Mouse (Mus musculus) mesoderm, embryonic 11.5 days (tissue): Measurements from ENCODE around the gene Ets2.
"Not testable (repeated sequence)": the region's sequence is repeated elsewhere in the genome, so short reads cannot be mapped to it uniquely, and the experiment has no call there.

Experiments
- DNase-seq: peaks from one replicate; pipeline ENCODE4 v3.0.0-alpha.2; 2012; ENCODE audit warnings: low read depth, low spot score

Gene Ets2

GRCm38 (mm10) chr16:95729775-95730174 is 27.9 kb downstream of the Ets2 start:
- DNase-seq = no peak

- no peak for DNase-seq
These were observed 32.9 kb downstream of the Ets2 start for GRCm38 (mm10) chr16:95734785-95735184.

GRCm38 (mm10) chr16:95736059-95736458 is 34.2 kb downstream of the Ets2 start:
- no peak for DNase-seq

- DNase-seq = no peak
These were observed 34.6 kb downstream of the Ets2 start for GRCm38 (mm10) chr16:95736470-95736869.

GRCm38 (mm10) chr16:95739522-95739921 is 37.6 kb downstream of the Ets2 start:
- DNase-seq = peak; percentile 22

- no peak for DNase-seq
These were observed 39.5 kb downstream of the Ets2 start for GRCm38 (mm10) chr16:95741358-95741757.

GRCm38 (mm10) chr16:95741915-95742739 is 40.3 kb downstream of the Ets2 start:
- peak; percentile 22 for DNase-seq

- no peak for DNase-seq
These were observed 40.8 kb downstream of the Ets2 start for GRCm38 (mm10) chr16:95742740-95743030.

- no peak for DNase-seq
These were observed 41.2 kb downstream of the Ets2 start for GRCm38 (mm10) chr16:95743104-95743503.

- no peak for DNase-seq
These were observed 42.9 kb downstream of the Ets2 start for GRCm38 (mm10) chr16:95744771-95745170.

- DNase-seq = no peak
These were observed 43.8 kb downstream of the Ets2 start for GRCm38 (mm10) chr16:95745685-95746084.

- DNase-seq = no peak
These were observed 44.7 kb downstream of the Ets2 start for GRCm38 (mm10) chr16:95746565-95746964.

GRCm38 (mm10) chr16:95749291-95750103 is 47.6 kb downstream of the Ets2 start:
- no peak for DNase-seq

GRCm38 (mm10) chr16:95750211-95750629 is 48.3 kb downstream of the Ets2 start:
- DNase-seq = no peak

- DNase-seq = no peak
These were observed 50.6 kb downstream of the Ets2 start for GRCm38 (mm10) chr16:95752502-95752901.

GRCm38 (mm10) chr16:95753295-95753694 is 51.4 kb downstream of the Ets2 start:
- no peak for DNase-seq

GRCm38 (mm10) chr16:95759151-95759987 is 57.5 kb downstream of the Ets2 start:
- DNase-seq = no peak

GRCm38 (mm10) chr16:95759988-95760391 is 58.1 kb downstream of the Ets2 start:
- DNase-seq = no peak

- no peak for DNase-seq
These were observed 59.9 kb downstream of the Ets2 start for GRCm38 (mm10) chr16:95761742-95762141.

- no peak for DNase-seq
These were observed 61.3 kb downstream of the Ets2 start for GRCm38 (mm10) chr16:95763201-95763600.

GRCm38 (mm10) chr16:95764041-95764440 is 62.2 kb downstream of the Ets2 start:
- DNase-seq = not testable (repeated sequence)

- DNase-seq = no peak
These were observed 64.3 kb downstream of the Ets2 start for GRCm38 (mm10) chr16:95766181-95766580.
